Mouse (Mus musculus): ENCODE results near the gene Pcyox1. TPM values are rescaled to one million over a fixed set of nuclear protein-coding genes. Genes with fewer than 3 reads are reported as not detected.
A peak's percentile ranks its signal among the peaks of the same experiment; 100 is the strongest.

Gene Pcyox1
- 100 to 1,000 TPM; 115 to 135 (median 124) TPM for total RNA-seq (2022)

- DNase-seq (ENCODE audit: low spot score in 2 of 2), result peak; percentile 76 to 84
Measured at GRCm38 (mm10) chr6:86396581-86397256, at the start of gene Pcyox1. TSS of gene Pcyox1 (minus strand) at chr6:86397154.

GRCm38 (mm10) chr6:86445551-86445950, 48.6 kb upstream of the Pcyox1 start:
- no peak for DNase-seq (ENCODE audit: low spot score in 2 of 2)

GRCm38 (mm10) chr6:86441571-86441970, 44.6 kb upstream of the Pcyox1 start:
- DNase-seq (ENCODE audit: low spot score in 2 of 2), result no peak

GRCm38 (mm10) chr6:86439531-86439930, 42.6 kb upstream of the Pcyox1 start:
- DNase-seq (ENCODE audit: low spot score in 2 of 2), result no peak

- no peak for DNase-seq (ENCODE audit: low spot score in 2 of 2)
Measured at GRCm38 (mm10) chr6:86439119-86439496, 42.2 kb upstream of the Pcyox1 start.

- DNase-seq (ENCODE audit: low spot score in 2 of 2), result peak; percentile 95 to 97
Measured at GRCm38 (mm10) chr6:86438272-86439118, 41.5 kb upstream of the Pcyox1 start, which contains the start of gene C87436. TSS of gene C87436 (plus strand) at chr6:86438374.

- DNase-seq (ENCODE audit: low spot score in 2 of 2), result peak; percentile 39 to 42
Measured at GRCm38 (mm10) chr6:86437711-86438110, 40.8 kb upstream of the Pcyox1 start.

- no peak for DNase-seq (ENCODE audit: low spot score in 2 of 2)
Measured at GRCm38 (mm10) chr6:86433696-86434095, 36.7 kb upstream of the Pcyox1 start.

GRCm38 (mm10) chr6:86431531-86431930, 34.6 kb upstream of the Pcyox1 start:
- no peak for DNase-seq (ENCODE audit: low spot score in 2 of 2)

- no peak for DNase-seq (ENCODE audit: low spot score in 2 of 2)
Measured at GRCm38 (mm10) chr6:86426358-86426757, 29.4 kb upstream of the Pcyox1 start, which contains the start of gene Gm44790. TSS of gene Gm44790 (plus strand) at chr6:86426658.

GRCm38 (mm10) chr6:86420491-86420890, 23.5 kb upstream of the Pcyox1 start:
- DNase-seq (ENCODE audit: low spot score in 2 of 2), result no peak

- DNase-seq (ENCODE audit: low spot score in 2 of 2), result no peak
Measured at GRCm38 (mm10) chr6:86419239-86419638, 22.3 kb upstream of the Pcyox1 start.

- no peak for DNase-seq (ENCODE audit: low spot score in 2 of 2)
Measured at GRCm38 (mm10) chr6:86418711-86419110, 21.8 kb upstream of the Pcyox1 start.

- DNase-seq (ENCODE audit: low spot score in 2 of 2), result no peak
Measured at GRCm38 (mm10) chr6:86406306-86406705, 9.4 kb upstream of the Pcyox1 start.

- DNase-seq (ENCODE audit: low spot score in 2 of 2), result no peak
Measured at GRCm38 (mm10) chr6:86404996-86405395, 8.0 kb upstream of the Pcyox1 start.

GRCm38 (mm10) chr6:86404100-86404861, 7.3 kb upstream of the Pcyox1 start, which contains the start of gene Tia1:
TSS of gene Tia1 (plus strand) at chr6:86404219.
- peak; percentile 96 to 97 for DNase-seq (ENCODE audit: low spot score in 2 of 2)

GRCm38 (mm10) chr6:86403728-86404099, 6.8 kb upstream of the Pcyox1 start:
- DNase-seq (ENCODE audit: low spot score in 2 of 2), result peak; percentile 89 to 97

GRCm38 (mm10) chr6:86402681-86403607, 6.0 kb upstream of the Pcyox1 start:
- DNase-seq (ENCODE audit: low spot score in 2 of 2), result no peak

GRCm38 (mm10) chr6:86400972-86401371, 4.0 kb upstream of the Pcyox1 start:
- DNase-seq (ENCODE audit: low spot score in 2 of 2), result peak in 1 of 2 experiments; percentile 42

GRCm38 (mm10) chr6:86399995-86400394, 3.0 kb upstream of the Pcyox1 start:
- no peak for DNase-seq (ENCODE audit: low spot score in 2 of 2)

GRCm38 (mm10) chr6:86398986-86399385, 2.0 kb upstream of the Pcyox1 start:
- no peak for DNase-seq (ENCODE audit: low spot score in 2 of 2)

All from layer of hippocampus, adult 8-10 months (tissue).